Mouse (Mus musculus) thymus, postnatal 36 days (tissue): ENCODE measurements around the gene Kcnk7.
"Not testable (repeated sequence)": the region's sequence is repeated elsewhere in the genome, so short reads cannot be mapped to it uniquely, and the experiment has no call there.

Source experiments
- DNase-seq, 2 experiments: peaks; one replicate each; pipeline ENCODE4 v3.0.0; 2022; ENCODE audit warnings: mixed read lengths in 2 of 2

Gene Kcnk7

GRCm38 (mm10) chr19:5704163-5704800 lies at the start of gene Kcnk7:
Gene Kcnk7 (plus strand): TSS chr19:5704367.
- peak in 1 of 2 experiments; percentile 52 for DNase-seq

GRCm38 (mm10) chr19:5654720-5655298 lies 49.4 kb upstream of the Kcnk7 start:
- DNase-seq, result no peak

- DNase-seq, result peak; percentile 68 to 79
These were observed 43.0 kb upstream of the Kcnk7 start for GRCm38 (mm10) chr19:5660942-5661751.

GRCm38 (mm10) chr19:5662310-5662709 lies 41.9 kb upstream of the Kcnk7 start:
- peak; percentile 43 to 62 for DNase-seq

GRCm38 (mm10) chr19:5662981-5663913 lies 40.9 kb upstream of the Kcnk7 start, which contains the start of gene Sipa1:
Gene Sipa1 (minus strand): TSS chr19:5663707.
- peak; percentile 98 for DNase-seq

GRCm38 (mm10) chr19:5664669-5665257 lies 39.4 kb upstream of the Kcnk7 start:
- DNase-seq, result no peak

GRCm38 (mm10) chr19:5665465-5665864 lies 38.7 kb upstream of the Kcnk7 start:
- no peak for DNase-seq

GRCm38 (mm10) chr19:5666386-5666785 lies 37.8 kb upstream of the Kcnk7 start:
- no peak for DNase-seq

- DNase-seq, result no peak
These were observed 35.8 kb upstream of the Kcnk7 start for GRCm38 (mm10) chr19:5668372-5668771.

GRCm38 (mm10) chr19:5680432-5680831 lies 23.7 kb upstream of the Kcnk7 start:
- DNase-seq, result no peak

- no peak for DNase-seq
These were observed 19.9 kb upstream of the Kcnk7 start for GRCm38 (mm10) chr19:5684236-5684635.

GRCm38 (mm10) chr19:5684985-5685384 lies 19.2 kb upstream of the Kcnk7 start:
- DNase-seq, result peak in 1 of 2 experiments; percentile 16

GRCm38 (mm10) chr19:5685431-5685830 lies 18.7 kb upstream of the Kcnk7 start:
- peak in 1 of 2 experiments; percentile 15 for DNase-seq

- DNase-seq, result no peak
These were observed 18.3 kb upstream of the Kcnk7 start for GRCm38 (mm10) chr19:5685861-5686260.

GRCm38 (mm10) chr19:5686437-5686836 lies 17.7 kb upstream of the Kcnk7 start:
- DNase-seq, result no peak

GRCm38 (mm10) chr19:5686954-5687353 lies 17.2 kb upstream of the Kcnk7 start:
- not testable (repeated sequence) for DNase-seq

- DNase-seq, result no peak
These were observed 16.4 kb upstream of the Kcnk7 start for GRCm38 (mm10) chr19:5687738-5688137.

GRCm38 (mm10) chr19:5688200-5689087 lies 15.7 kb upstream of the Kcnk7 start, which contains the start of the genes Map3k11 and Pcnx3:
Gene Map3k11 (plus strand): TSS chr19:5688742.
Gene Pcnx3 (minus strand): TSS chr19:5688908.
- peak; percentile 94 to 98 for DNase-seq

GRCm38 (mm10) chr19:5689088-5689428 lies 15.1 kb upstream of the Kcnk7 start:
- no peak for DNase-seq

GRCm38 (mm10) chr19:5689565-5690342 lies 14.4 kb upstream of the Kcnk7 start:
- peak; percentile 89 to 95 for DNase-seq
